ENCODE assay signal across 17 mouse cellular contexts in the genomic region with DNA sequence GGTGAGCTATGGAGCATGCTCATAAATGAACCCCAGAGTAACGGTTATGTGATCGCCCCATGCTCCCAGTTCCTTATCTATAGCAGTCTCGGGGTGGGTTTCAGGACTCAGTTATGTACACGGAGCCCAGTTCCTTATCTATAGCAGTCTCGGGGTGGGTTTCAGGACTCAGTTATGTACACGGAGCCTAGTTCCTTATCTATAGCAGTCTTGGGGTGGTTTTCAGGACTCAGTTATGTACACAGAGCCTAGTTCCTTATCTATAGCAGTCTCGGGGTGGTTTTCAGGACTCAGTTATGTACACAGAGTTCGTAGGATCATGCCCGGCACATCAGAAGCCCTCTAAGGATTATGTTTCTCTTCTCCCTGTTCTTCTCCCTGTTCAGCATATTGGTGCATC. TPM values are rescaled to one million over a fixed set of nuclear protein-coding genes. Genes with fewer than 3 reads are reported as not detected.
A peak's percentile ranks its signal among the peaks of the same experiment; 100 is the strongest.
DNase-seq lines count a peak whose midpoint lies in the region; ATAC-seq and TF ChIP-seq lines count a peak whose summit lies in the region.
"Had no signal": no experiment of that assay in that cellular context is flagged by ENCODE, and none has a peak within 500 bp of the region (broad histone marks: within the 10 kb centered on the region; RNA-seq: fewer than 3 reads in every experiment).

No protein-coding gene starts in this region.

- peak; percentile 40 for ATAC-seq in liver, embryonic 12.5 days
- peak; percentile 18; the same call in 1 of the 2 replicates for ATAC-seq in liver, embryonic 16.5 days (ENCODE audit: low read depth)
- ATAC-seq in frontal cortex, adult (ENCODE audit: low TSS enrichment): no peak
- ATAC-seq in kidney, embryonic 14.5 days (ENCODE audit: low FRiP score, low TSS enrichment): no peak
- ATAC-seq: forebrain, embryonic 15.5 days; hindbrain, postnatal 0 days had no signal

- peak; percentile 87 to 89 for TF ChIP-seq EP300 in MEL (IDR thresholded peaks at IDR 0.05; ENCODE audit: low read depth in 1 of 2, low read length in 2 of 2)

- peaks cover 20 to 25% of the 10 kb centered on the region in 2 experiments for H3K4me1 ChIP-seq in MEL (ENCODE audit: control insufficient read depth in 1 of 2, insufficient read depth in 2 of 2, low read length in 2 of 2)
- H3K4me1 ChIP-seq in liver, embryonic 12.5 days: peaks cover 49% of the 10 kb centered on the region
- H3K4me1 ChIP-seq in liver, embryonic 16.5 days (ENCODE audit: control insufficient read depth, low read depth, low read length): peaks cover 32% of the 10 kb centered on the region
- peaks cover 9% of the 10 kb centered on the region; the same call in 1 of the 2 replicates for H3K4me1 ChIP-seq in kidney, embryonic 14.5 days (ENCODE audit: control insufficient read depth, insufficient read depth, low read length)
- H3K4me1 ChIP-seq in midbrain, embryonic 10.5 days: peaks cover 11% of the 10 kb centered on the region

- 0 out of 4 replicates have a peak overlapping the region, but pooled peaks of 1 of the 2 experiments have one; percentile 4 for H3K4me3 ChIP-seq in MEL (ENCODE audit: control insufficient read depth in 1 of 2, insufficient read depth in 1 of 2, low read depth in 2 of 2, low read length in 2 of 2)
- H3K4me3 ChIP-seq in liver, embryonic 12.5 days: no peak overlapping the region
- H3K4me3 ChIP-seq in liver, embryonic 16.5 days (ENCODE audit: low read depth, low read length): no peak overlapping the region
- no peak overlapping the region for H3K4me3 ChIP-seq in kidney, embryonic 14.5 days (ENCODE audit: low read length)
- H3K4me3 ChIP-seq in midbrain, embryonic 10.5 days: no peak overlapping the region
- H3K4me3 ChIP-seq: embryonic facial prominence, embryonic 12.5 days; forebrain, embryonic 15.5 days; heart, embryonic 12.5 days; hindbrain, embryonic 12.5 days had no signal

- no peak for TF ChIP-seq POLR2A in MEL (IDR thresholded peaks at IDR 0.05; ENCODE audit: control insufficient read depth in 1 of 2, insufficient read depth in 1 of 2, low read depth in 1 of 2, low read length in 2 of 2, poor library complexity in 1 of 2)

- peak; percentile 79 for DNase-seq in MEL (ENCODE audit: low read depth, low spot score)
- DNase-seq in midbrain, embryonic 10.5 days (ENCODE audit: low spot score): no peak
- DNase-seq: adrenal gland, postnatal 10 days; cerebellum, adult 11-12 months; cerebellum, adult 9-10 months; cerebellum, postnatal 25 days; gastrocnemius, postnatal 14 days; heart, postnatal 36 days had no signal

- H3K79me2 ChIP-seq in MEL (ENCODE audit: control insufficient read depth, insufficient read depth, low read length, poor library complexity): peaks cover 7% of the 10 kb centered on the region

- peaks cover 8 to 40% of the 10 kb centered on the region in 2 experiments; a peak in 3 of 4 replicates for H3K36me3 ChIP-seq in MEL (ENCODE audit: control insufficient read depth in 1 of 2, insufficient read depth in 2 of 2, low read length in 2 of 2)
- peaks cover 57% of the 10 kb centered on the region for H3K36me3 ChIP-seq in liver, embryonic 12.5 days
- H3K36me3 ChIP-seq in liver, embryonic 16.5 days (ENCODE audit: control insufficient read depth, insufficient read depth): peaks cover 11% of the 10 kb centered on the region
- peaks cover 52% of the 10 kb centered on the region for H3K36me3 ChIP-seq in kidney, embryonic 14.5 days (ENCODE audit: control insufficient read depth, insufficient read depth, low read length)
- H3K36me3 ChIP-seq in midbrain, embryonic 10.5 days: peaks cover 64% of the 10 kb centered on the region

- H3K27ac ChIP-seq in MEL (ENCODE audit: control insufficient read depth, low read depth, low read length): peak overlapping the region; percentile 94
- peak overlapping the region; percentile 76 for H3K27ac ChIP-seq in liver, embryonic 12.5 days
- H3K27ac ChIP-seq in liver, embryonic 16.5 days (ENCODE audit: low read length): peak overlapping the region; percentile 72
- no peak overlapping the region for H3K27ac ChIP-seq in kidney, embryonic 14.5 days (ENCODE audit: low read depth, low read length)
- H3K27ac ChIP-seq in midbrain, embryonic 10.5 days (replicated peaks): no peak overlapping the region
- H3K27ac ChIP-seq: embryonic facial prominence, embryonic 12.5 days; forebrain, embryonic 15.5 days; hindbrain, embryonic 12.5 days; hindbrain, postnatal 0 days had no signal

- no peaks in the 10 kb centered on the region for H3K27me3 ChIP-seq in MEL (ENCODE audit: control insufficient read depth in 1 of 2, insufficient read depth in 2 of 2, low read length in 2 of 2)
- H3K27me3 ChIP-seq in liver, embryonic 12.5 days (replicated peaks): no peaks in the 10 kb centered on the region
- H3K27me3 ChIP-seq in liver, embryonic 16.5 days (ENCODE audit: control insufficient read depth, insufficient read depth, low read depth, low read length): no peaks in the 10 kb centered on the region
- H3K27me3 ChIP-seq in kidney, embryonic 14.5 days (ENCODE audit: control insufficient read depth, insufficient read depth, low read length): no peaks in the 10 kb centered on the region
- no peaks in the 10 kb centered on the region for H3K27me3 ChIP-seq in midbrain, embryonic 10.5 days (ENCODE audit: low read depth, poor library complexity, severe bottlenecking)
- H3K27me3 ChIP-seq: embryonic facial prominence, embryonic 12.5 days; forebrain, embryonic 15.5 days; heart, embryonic 12.5 days; hindbrain, embryonic 12.5 days had no signal

- TF ChIP-seq CTCF in MEL (IDR thresholded peaks at IDR 0.05 in 2 of 3, conservative IDR thresholded peaks at IDR 0.05 in 1 of 3; ENCODE audit: control insufficient read depth in 1 of 3, insufficient read depth in 1 of 3, low read depth in 2 of 3, low read length in 3 of 3, poor library complexity in 1 of 3, severe bottlenecking in 1 of 3): no peak

- 16% methylated on average over 9 of the region's 9 CpGs for WGBS in liver, embryonic 12.5 days (ENCODE audit: insufficient replicate concordance)
- 15% methylated on average over 9 of the region's 9 CpGs for WGBS in liver, embryonic 16.5 days (ENCODE audit: insufficient replicate concordance)
- 90% methylated on average over 9 of the region's 9 CpGs for WGBS in kidney, embryonic 14.5 days
- 95% methylated on average over 9 of the region's 9 CpGs for WGBS in midbrain, embryonic 10.5 days

- peak overlapping the region; percentile 48 for H3K4me2 ChIP-seq in liver, embryonic 12.5 days
- H3K4me2 ChIP-seq in liver, embryonic 16.5 days (ENCODE audit: low read depth, low read length): peak overlapping the region; percentile 22; the same call in 1 of the 2 replicates
- H3K4me2 ChIP-seq in kidney, embryonic 14.5 days (replicated peaks; ENCODE audit: low read depth, low read length): no peak overlapping the region
- H3K4me2 ChIP-seq: embryonic facial prominence, embryonic 12.5 days; forebrain, embryonic 15.5 days; heart, embryonic 12.5 days; hindbrain, embryonic 12.5 days had no signal

- H3K9me3 ChIP-seq in MEL (replicated peaks; ENCODE audit: insufficient read depth, low read length): no peaks in the 10 kb centered on the region
- H3K9me3 ChIP-seq in liver, embryonic 12.5 days (replicated peaks): no peaks in the 10 kb centered on the region
- H3K9me3 ChIP-seq in liver, embryonic 16.5 days (replicated peaks; ENCODE audit: control insufficient read depth, low read length): no peaks in the 10 kb centered on the region
- H3K9me3 ChIP-seq in kidney, embryonic 14.5 days (ENCODE audit: control insufficient read depth, low read length): no peaks in the 10 kb centered on the region
- H3K9me3 ChIP-seq in midbrain, embryonic 10.5 days (replicated peaks): no peaks in the 10 kb centered on the region
- H3K9me3 ChIP-seq: embryonic facial prominence, embryonic 12.5 days; forebrain, embryonic 15.5 days; heart, embryonic 12.5 days; hindbrain, embryonic 12.5 days had no signal

- TF ChIP-seq RAD21 in MEL (IDR thresholded peaks at IDR 0.05; ENCODE audit: low read depth, low read length): no peak

- peak overlapping the region; percentile 0; the same call in 1 of the 2 replicates for H3K9ac ChIP-seq in MEL (ENCODE audit: control insufficient read depth, low read depth, low read length, poor library complexity, severe bottlenecking)
- peak overlapping the region; percentile 14; the same call in 1 of the 2 replicates for H3K9ac ChIP-seq in liver, embryonic 12.5 days
- peak overlapping the region; percentile 24; the same call in 1 of the 2 replicates for H3K9ac ChIP-seq in liver, embryonic 16.5 days (ENCODE audit: low read depth, low read length)
- H3K9ac ChIP-seq in kidney, embryonic 14.5 days (ENCODE audit: low read depth, low read length): no peak overlapping the region
- H3K9ac ChIP-seq: embryonic facial prominence, embryonic 12.5 days; forebrain, embryonic 15.5 days; heart, embryonic 12.5 days; hindbrain, embryonic 12.5 days had no signal

RNA-seq across cellular contexts. Expression of a gene that starts 3.6 kb away (rescaled TPM):
- 41.5 and 52.4 TPM in 2 replicates for total RNA-seq in MEL (2012; rRNA removed)
- polyA plus RNA-seq in MEL (2012; ENCODE audit: insufficient read depth in 1 of 2, insufficient read length in 2 of 2, low read depth in 1 of 2, low replicate concordance in 2 of 2, missing spikeins in 1 of 2): 10 to 100 TPM in 1 of 2 experiments, not detected in 1; 53.8 TPM
- 40.4 and 48.6 TPM in 2 replicates for polyA plus RNA-seq in liver, embryonic 12.5 days (2016; fragmentation: Nextera tagmentation; extraction: Ambion mirVana)
- 28.9 and 30.6 TPM in 2 replicates for polyA plus RNA-seq in liver, embryonic 16.5 days (2015; fragmentation: Nextera tagmentation; extraction: Ambion mirVana)
- polyA plus RNA-seq in kidney, embryonic 14.5 days (2014; fragmentation: Nextera tagmentation; extraction: Ambion mirVana): 110 and 111 TPM in 2 replicates
- 89.5 and 102 TPM in 2 replicates for polyA plus RNA-seq in midbrain, embryonic 10.5 days (2016; fragmentation: Nextera tagmentation; extraction: Ambion mirVana)

RNA-seq across cellular contexts. Expression of a gene that starts 17.3 kb away (rescaled TPM):
- total RNA-seq in MEL (2012; rRNA removed): 17.9 and 20.4 TPM in 2 replicates
- polyA plus RNA-seq in MEL (2012; ENCODE audit: insufficient read depth in 1 of 2, insufficient read length in 2 of 2, low read depth in 1 of 2, low replicate concordance in 2 of 2, missing spikeins in 1 of 2): 10 to 100 TPM in 1 of 2 experiments, not detected in 1; 18.6 TPM
- polyA plus RNA-seq in liver, embryonic 12.5 days (2016; fragmentation: Nextera tagmentation; extraction: Ambion mirVana): 4.7 and 5.6 TPM in 2 replicates
- polyA plus RNA-seq in liver, embryonic 16.5 days (2015; fragmentation: Nextera tagmentation; extraction: Ambion mirVana): 1.7 and 2.3 TPM in 2 replicates
- polyA plus RNA-seq in kidney, embryonic 14.5 days (2014; fragmentation: Nextera tagmentation; extraction: Ambion mirVana): 6.6 and 10.0 TPM in 2 replicates
- polyA plus RNA-seq in midbrain, embryonic 10.5 days (2016; fragmentation: Nextera tagmentation; extraction: Ambion mirVana): 12.5 and 12.8 TPM in 2 replicates

RNA-seq across cellular contexts. Expression of a gene that starts 55.5 kb away (rescaled TPM):
- total RNA-seq in MEL (2012; rRNA removed): 868 and 882 TPM in 2 replicates
- 1,000 to 10,000 TPM in 1 of 2 experiments, 100 to 1,000 TPM in 1; 722 to 2,287 TPM for polyA plus RNA-seq in MEL (2012; ENCODE audit: insufficient read depth in 1 of 2, insufficient read length in 2 of 2, low read depth in 1 of 2, low replicate concordance in 2 of 2, missing spikeins in 1 of 2)
- polyA plus RNA-seq in liver, embryonic 12.5 days (2016; fragmentation: Nextera tagmentation; extraction: Ambion mirVana): 702 and 711 TPM in 2 replicates
- polyA plus RNA-seq in liver, embryonic 16.5 days (2015; fragmentation: Nextera tagmentation; extraction: Ambion mirVana): 420 and 472 TPM in 2 replicates
- 606 and 823 TPM in 2 replicates for polyA plus RNA-seq in kidney, embryonic 14.5 days (2014; fragmentation: Nextera tagmentation; extraction: Ambion mirVana)
- polyA plus RNA-seq in midbrain, embryonic 10.5 days (2016; fragmentation: Nextera tagmentation; extraction: Ambion mirVana): 762 and 839 TPM in 2 replicates

Comparison
In these comparisons a context has a peak if more than half of its experiments do, and no peak if none do; other contexts are left out.
1. H3K27ac ChIP-seq: peak in MEL (single experiment), liver, embryonic 12.5 days (single experiment) and liver, embryonic 16.5 days (single experiment); none in kidney, embryonic 14.5 days (single experiment) and midbrain, embryonic 10.5 days (single experiment).
2. ATAC-seq: peak in liver, embryonic 12.5 days (single experiment) and liver, embryonic 16.5 days (single experiment); none in frontal cortex, adult (single experiment) and kidney, embryonic 14.5 days (single experiment).